Mouse (Mus musculus): Measurements from ENCODE around the gene Polr2g. TPM values are rescaled to one million over a fixed set of nuclear protein-coding genes. Genes with fewer than 3 reads are reported as not detected.

The Polr2g gene
- 56.4 and 64.8 TPM in 2 replicates for polyA plus RNA-seq (2015; fragmentation: Nextera tagmentation; extraction: Ambion mirVana)

GRCm38 (mm10) chr19:8798264-8798946, at the start of gene Polr2g:
Gene Polr2g (minus strand): TSS chr19:8798577.
- peak; percentile 64 for ATAC-seq (ENCODE audit: low read depth)
- Histone ChIP-seq H3K27ac (ENCODE audit: low read length) (peak within 1 kb of the TSS; percentile 66), H3K4me2 (ENCODE audit: low read depth, low read length) (peak within 1 kb of the TSS; percentile 69), H3K4me1 (ENCODE audit: control insufficient read depth, low read depth, low read length) (peaks cover 23% of the 10 kb centered on the region), H3K27me3 (ENCODE audit: control insufficient read depth, insufficient read depth, low read depth, low read length) (no peaks in the 10 kb centered on the region), H3K9me3 (replicated peaks; ENCODE audit: control insufficient read depth, low read length) (no peaks in the 10 kb centered on the region), H3K9ac (ENCODE audit: low read depth, low read length) (peak within 1 kb of the TSS; percentile 67), H3K36me3 (ENCODE audit: control insufficient read depth, insufficient read depth) (peaks cover 17% of the 10 kb centered on the region), H3K4me3 (ENCODE audit: low read depth, low read length) (peak within 1 kb of the TSS; percentile 73)
- under 1% methylated on average over 25 of the region's 25 CpGs for WGBS (ENCODE audit: insufficient replicate concordance)

- no peak overlapping the region for H3K4me3 ChIP-seq (ENCODE audit: low read depth, low read length)
- H3K27me3 ChIP-seq (ENCODE audit: control insufficient read depth, insufficient read depth, low read depth, low read length): no peaks in the 10 kb centered on the region
- peaks cover 11% of the 10 kb centered on the region for H3K4me1 ChIP-seq (ENCODE audit: control insufficient read depth, low read depth, low read length)
- H3K27ac ChIP-seq (ENCODE audit: low read length): no peak overlapping the region
- H3K4me2 ChIP-seq (ENCODE audit: low read depth, low read length): no peak overlapping the region
- H3K9ac ChIP-seq (ENCODE audit: low read depth, low read length): no peak overlapping the region
- ATAC-seq (ENCODE audit: low read depth): no peak
- no peaks in the 10 kb centered on the region for H3K9me3 ChIP-seq (replicated peaks; ENCODE audit: control insufficient read depth, low read length)
- 59% methylated on average over 5 of the region's 5 CpGs for WGBS (ENCODE audit: insufficient replicate concordance)
- peaks cover 8% of the 10 kb centered on the region; the same call in 1 of the 2 replicates for H3K36me3 ChIP-seq (ENCODE audit: control insufficient read depth, insufficient read depth)
These were observed 46.2 kb upstream of the Polr2g start for GRCm38 (mm10) chr19:8844371-8845129.

- no peak overlapping the region for H3K27ac ChIP-seq (ENCODE audit: low read length)
- H3K9ac ChIP-seq (ENCODE audit: low read depth, low read length): no peak overlapping the region
- peaks cover 21% of the 10 kb centered on the region for H3K4me1 ChIP-seq (ENCODE audit: control insufficient read depth, low read depth, low read length)
- WGBS (ENCODE audit: insufficient replicate concordance): 61% methylated on average over 6 of the region's 6 CpGs
- no peak overlapping the region for H3K4me3 ChIP-seq (ENCODE audit: low read depth, low read length)
- no peak overlapping the region for H3K4me2 ChIP-seq (ENCODE audit: low read depth, low read length)
- no peaks in the 10 kb centered on the region for H3K27me3 ChIP-seq (ENCODE audit: control insufficient read depth, insufficient read depth, low read depth, low read length)
- no peaks in the 10 kb centered on the region for H3K9me3 ChIP-seq (replicated peaks; ENCODE audit: control insufficient read depth, low read length)
- no peak for ATAC-seq (ENCODE audit: low read depth)
- peaks cover 8% of the 10 kb centered on the region; the same call in 1 of the 2 replicates for H3K36me3 ChIP-seq (ENCODE audit: control insufficient read depth, insufficient read depth)
These were observed 44.6 kb upstream of the Polr2g start for GRCm38 (mm10) chr19:8842961-8843360.

- H3K9me3 ChIP-seq (replicated peaks; ENCODE audit: control insufficient read depth, low read length): no peaks in the 10 kb centered on the region
- peaks cover 3% of the 10 kb centered on the region; the same call in 1 of the 2 replicates for H3K36me3 ChIP-seq (ENCODE audit: control insufficient read depth, insufficient read depth)
- no peaks in the 10 kb centered on the region for H3K27me3 ChIP-seq (ENCODE audit: control insufficient read depth, insufficient read depth, low read depth, low read length)
- H3K4me2 ChIP-seq (ENCODE audit: low read depth, low read length): peak overlapping the region; percentile 75
- no peak overlapping the region for H3K27ac ChIP-seq (ENCODE audit: low read length)
- peaks cover 29% of the 10 kb centered on the region for H3K4me1 ChIP-seq (ENCODE audit: control insufficient read depth, low read depth, low read length)
- 82% methylated on average over 7 of the region's 7 CpGs for WGBS (ENCODE audit: insufficient replicate concordance)
- no peak overlapping the region; the same call in 1 of the 2 replicates for H3K9ac ChIP-seq (ENCODE audit: low read depth, low read length)
- no peak for ATAC-seq (ENCODE audit: low read depth)
- H3K4me3 ChIP-seq (ENCODE audit: low read depth, low read length): peak overlapping the region; percentile 67
These were observed 42.6 kb upstream of the Polr2g start for GRCm38 (mm10) chr19:8841012-8841411.

GRCm38 (mm10) chr19:8839908-8840791, 41.8 kb upstream of the Polr2g start:
- Histone ChIP-seq H3K9me3 (replicated peaks; ENCODE audit: control insufficient read depth, low read length) (no peaks in the 10 kb centered on the region), H3K4me2 (ENCODE audit: low read depth, low read length) (peak overlapping the region; percentile 75), H3K36me3 (ENCODE audit: control insufficient read depth, insufficient read depth) (peaks cover 2% of the 10 kb centered on the region; the same call in 1 of the 2 replicates), H3K4me3 (ENCODE audit: low read depth, low read length) (peak overlapping the region; percentile 67), H3K27me3 (ENCODE audit: control insufficient read depth, insufficient read depth, low read depth, low read length) (no peaks in the 10 kb centered on the region), H3K27ac (ENCODE audit: low read length) (peak overlapping the region; percentile 43; the same call in 1 of the 2 replicates), H3K4me1 (ENCODE audit: control insufficient read depth, low read depth, low read length) (peaks cover 29% of the 10 kb centered on the region), H3K9ac (ENCODE audit: low read depth, low read length) (peak overlapping the region; percentile 74)
- WGBS (ENCODE audit: insufficient replicate concordance): 26% methylated on average over 29 of the region's 29 CpGs
- peak; percentile 73 for ATAC-seq (ENCODE audit: low read depth)

GRCm38 (mm10) chr19:8839103-8839907, 40.9 kb upstream of the Polr2g start, which contains the start of gene Gng3:
Gene Gng3 (minus strand): TSS chr19:8839194.
- Histone ChIP-seq H3K27ac (ENCODE audit: low read length) (0 out of 2 replicates have a peak within 1 kb of the TSS, but pooled peaks have one; percentile 1), H3K4me3 (ENCODE audit: low read depth, low read length) (peak within 1 kb of the TSS; percentile 80), H3K36me3 (ENCODE audit: control insufficient read depth, insufficient read depth) (peaks cover 9% of the 10 kb centered on the region), H3K9me3 (replicated peaks; ENCODE audit: control insufficient read depth, low read length) (no peaks in the 10 kb centered on the region), H3K4me1 (ENCODE audit: control insufficient read depth, low read depth, low read length) (peaks cover 29% of the 10 kb centered on the region), H3K9ac (ENCODE audit: low read depth, low read length) (peak within 1 kb of the TSS; percentile 90), H3K27me3 (ENCODE audit: control insufficient read depth, insufficient read depth, low read depth, low read length) (no peaks in the 10 kb centered on the region), H3K4me2 (ENCODE audit: low read depth, low read length) (peak within 1 kb of the TSS; percentile 75)
- WGBS (ENCODE audit: insufficient replicate concordance): 78% methylated on average over 11 of the region's 11 CpGs
- ATAC-seq (ENCODE audit: low read depth): no peak

GRCm38 (mm10) chr19:8838041-8838730, 39.8 kb upstream of the Polr2g start:
- Histone ChIP-seq H3K4me2 (ENCODE audit: low read depth, low read length) (peak overlapping the region; percentile 75), H3K9me3 (replicated peaks; ENCODE audit: control insufficient read depth, low read length) (no peaks in the 10 kb centered on the region), H3K27ac (ENCODE audit: low read length) (peak overlapping the region; percentile 1; the same call in 1 of the 2 replicates), H3K9ac (ENCODE audit: low read depth, low read length) (peak overlapping the region; percentile 90), H3K36me3 (ENCODE audit: control insufficient read depth, insufficient read depth) (peaks cover 20% of the 10 kb centered on the region), H3K4me3 (ENCODE audit: low read depth, low read length) (peak overlapping the region; percentile 80), H3K4me1 (ENCODE audit: control insufficient read depth, low read depth, low read length) (peaks cover 29% of the 10 kb centered on the region), H3K27me3 (ENCODE audit: control insufficient read depth, insufficient read depth, low read depth, low read length) (no peaks in the 10 kb centered on the region)
- WGBS (ENCODE audit: insufficient replicate concordance): 19% methylated on average over 15 of the region's 15 CpGs
- ATAC-seq (ENCODE audit: low read depth): peak; percentile 5; the same call in 1 of the 2 replicates
